Mouse (Mus musculus): ENCODE measurements around the gene Gtpbp4. TPM values are rescaled to one million over a fixed set of nuclear protein-coding genes. Genes with fewer than 3 reads are reported as not detected.

Gtpbp4 gene
- polyA plus RNA-seq (2015; fragmentation: Nextera tagmentation; extraction: Ambion mirVana), result 62.2 and 64.8 TPM in 2 replicates

- H3K27me3 ChIP-seq (ENCODE audit: control insufficient read depth, insufficient read depth, low read length), result no peaks in the 10 kb centered on the region
- peaks cover 4% of the 10 kb centered on the region; the same call in 1 of the 2 replicates for H3K4me1 ChIP-seq (ENCODE audit: control insufficient read depth, insufficient read depth, low read length)
- H3K27ac ChIP-seq (ENCODE audit: low read length), result peak within 1 kb of the TSS; percentile 47
- H3K9me3 ChIP-seq (replicated peaks; ENCODE audit: control insufficient read depth, low read length), result no peaks in the 10 kb centered on the region
- ATAC-seq (ENCODE audit: insufficient read depth, low FRiP score), result peak; percentile 98
- H3K4me2 ChIP-seq (ENCODE audit: low read depth, low read length), result peak within 1 kb of the TSS; percentile 76
- H3K36me3 ChIP-seq (ENCODE audit: control insufficient read depth, insufficient read depth, low read length), result 0 out of 2 replicates have a peak, but pooled peaks cover 3% of the 10 kb centered on the region
- peak within 1 kb of the TSS; percentile 76 for H3K4me3 ChIP-seq (replicated peaks; ENCODE audit: low read length)
- peak within 1 kb of the TSS; percentile 82 for H3K9ac ChIP-seq (ENCODE audit: low read length)
- WGBS, result under 1% methylated on average over 51 of the region's 51 CpGs
Observed at GRCm38 (mm10) chr13:8995990-8996786, at the start of gene Gtpbp4. TSS of gene Gtpbp4 (minus strand) at chr13:8996083.

- no peaks in the 10 kb centered on the region for H3K9me3 ChIP-seq (replicated peaks; ENCODE audit: control insufficient read depth, low read length)
- H3K4me2 ChIP-seq (ENCODE audit: low read depth, low read length), result no peak overlapping the region
- no peak overlapping the region for H3K27ac ChIP-seq (ENCODE audit: low read length)
- WGBS, result 95% methylated on average over 1 of the region's 1 CpGs
- H3K4me1 ChIP-seq (ENCODE audit: control insufficient read depth, insufficient read depth, low read length), result no peaks in the 10 kb centered on the region
- ATAC-seq (ENCODE audit: insufficient read depth, low FRiP score), result no peak
- no peaks in the 10 kb centered on the region for H3K27me3 ChIP-seq (ENCODE audit: control insufficient read depth, insufficient read depth, low read length)
- H3K36me3 ChIP-seq (ENCODE audit: control insufficient read depth, insufficient read depth, low read length), result no peaks in the 10 kb centered on the region
- H3K9ac ChIP-seq (ENCODE audit: low read length), result no peak overlapping the region
- H3K4me3 ChIP-seq (replicated peaks; ENCODE audit: low read length), result no peak overlapping the region
Observed at GRCm38 (mm10) chr13:9044731-9045130, 48.8 kb upstream of the Gtpbp4 start.

GRCm38 (mm10) chr13:9043289-9044049, 47.6 kb upstream of the Gtpbp4 start:
- H3K4me1 ChIP-seq (ENCODE audit: control insufficient read depth, insufficient read depth, low read length), result no peaks in the 10 kb centered on the region
- no peak overlapping the region for H3K4me2 ChIP-seq (ENCODE audit: low read depth, low read length)
- H3K27ac ChIP-seq (ENCODE audit: low read length), result no peak overlapping the region
- H3K9me3 ChIP-seq (replicated peaks; ENCODE audit: control insufficient read depth, low read length), result no peaks in the 10 kb centered on the region
- H3K9ac ChIP-seq (ENCODE audit: low read length), result no peak overlapping the region
- no peak overlapping the region for H3K4me3 ChIP-seq (replicated peaks; ENCODE audit: low read length)
- 28% methylated on average over 3 of the region's 3 CpGs for WGBS
- no peaks in the 10 kb centered on the region for H3K27me3 ChIP-seq (ENCODE audit: control insufficient read depth, insufficient read depth, low read length)
- H3K36me3 ChIP-seq (ENCODE audit: control insufficient read depth, insufficient read depth, low read length), result no peaks in the 10 kb centered on the region
- ATAC-seq (ENCODE audit: insufficient read depth, low FRiP score), result no peak

GRCm38 (mm10) chr13:9040626-9041025, 44.7 kb upstream of the Gtpbp4 start:
- Histone ChIP-seq H3K4me3 (replicated peaks; ENCODE audit: low read length) (no peak overlapping the region), H3K4me2 (ENCODE audit: low read depth, low read length) (no peak overlapping the region), H3K36me3 (ENCODE audit: control insufficient read depth, insufficient read depth, low read length) (no peaks in the 10 kb centered on the region), H3K4me1 (ENCODE audit: control insufficient read depth, insufficient read depth, low read length) (no peaks in the 10 kb centered on the region), H3K27ac (ENCODE audit: low read length) (no peak overlapping the region), H3K9ac (ENCODE audit: low read length) (no peak overlapping the region), H3K9me3 (replicated peaks; ENCODE audit: control insufficient read depth, low read length) (no peaks in the 10 kb centered on the region), H3K27me3 (ENCODE audit: control insufficient read depth, insufficient read depth, low read length) (no peaks in the 10 kb centered on the region)
- ATAC-seq (ENCODE audit: insufficient read depth, low FRiP score), result no peak
- 89% methylated on average over 1 of the region's 1 CpGs for WGBS

GRCm38 (mm10) chr13:9031996-9032661, 36.2 kb upstream of the Gtpbp4 start:
- H3K9me3 ChIP-seq (replicated peaks; ENCODE audit: control insufficient read depth, low read length), result no peaks in the 10 kb centered on the region
- H3K4me3 ChIP-seq (replicated peaks; ENCODE audit: low read length), result no peak overlapping the region
- no peak overlapping the region for H3K4me2 ChIP-seq (ENCODE audit: low read depth, low read length)
- no peak overlapping the region for H3K9ac ChIP-seq (ENCODE audit: low read length)
- H3K4me1 ChIP-seq (ENCODE audit: control insufficient read depth, insufficient read depth, low read length), result no peaks in the 10 kb centered on the region
- no peak for ATAC-seq (ENCODE audit: insufficient read depth, low FRiP score)
- no peak overlapping the region for H3K27ac ChIP-seq (ENCODE audit: low read length)
- H3K27me3 ChIP-seq (ENCODE audit: control insufficient read depth, insufficient read depth, low read length), result no peaks in the 10 kb centered on the region
- H3K36me3 ChIP-seq (ENCODE audit: control insufficient read depth, insufficient read depth, low read length), result no peaks in the 10 kb centered on the region
- WGBS, result 80% methylated on average over 8 of the region's 8 CpGs

- Histone ChIP-seq H3K27me3 (ENCODE audit: control insufficient read depth, insufficient read depth, low read length) (no peaks in the 10 kb centered on the region), H3K27ac (ENCODE audit: low read length) (no peak overlapping the region), H3K36me3 (ENCODE audit: control insufficient read depth, insufficient read depth, low read length) (no peaks in the 10 kb centered on the region), H3K4me2 (ENCODE audit: low read depth, low read length) (no peak overlapping the region), H3K9me3 (replicated peaks; ENCODE audit: control insufficient read depth, low read length) (no peaks in the 10 kb centered on the region), H3K4me3 (replicated peaks; ENCODE audit: low read length) (no peak overlapping the region), H3K9ac (ENCODE audit: low read length) (no peak overlapping the region), H3K4me1 (ENCODE audit: control insufficient read depth, insufficient read depth, low read length) (no peaks in the 10 kb centered on the region)
- ATAC-seq (ENCODE audit: insufficient read depth, low FRiP score), result no peak
- 80% methylated on average over 4 of the region's 4 CpGs for WGBS
Observed at GRCm38 (mm10) chr13:9030364-9030763, 34.5 kb upstream of the Gtpbp4 start.

DNA sequence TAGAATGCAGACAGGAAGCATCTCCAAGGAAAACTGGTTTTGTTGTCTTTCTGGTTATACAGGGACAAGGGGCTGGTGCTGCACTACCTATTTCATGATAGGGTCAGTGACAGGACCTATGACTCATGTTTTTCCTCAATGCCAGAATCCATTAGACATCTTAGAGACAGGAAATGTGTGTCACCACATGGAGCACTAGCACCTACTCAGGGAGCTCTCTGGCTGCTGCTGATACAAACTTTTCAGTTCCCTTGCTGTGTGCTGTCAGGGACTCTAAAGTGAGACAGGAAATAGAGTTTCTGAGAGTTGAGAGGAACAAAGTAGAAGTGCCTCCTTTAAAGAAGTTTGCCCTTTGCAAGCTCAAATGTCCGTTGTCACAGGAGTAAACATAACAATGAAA, 31.4 kb upstream of the Gtpbp4 start:
- 38% methylated on average over 1 of the region's 1 CpGs for WGBS
- no peaks in the 10 kb centered on the region for H3K4me1 ChIP-seq (ENCODE audit: control insufficient read depth, insufficient read depth, low read length)
- H3K9ac ChIP-seq (ENCODE audit: low read length), result no peak overlapping the region
- peak overlapping the region; percentile 52; the same call in 1 of the 2 replicates for H3K27ac ChIP-seq (ENCODE audit: low read length)
- H3K36me3 ChIP-seq (ENCODE audit: control insufficient read depth, insufficient read depth, low read length), result no peaks in the 10 kb centered on the region
- ATAC-seq (ENCODE audit: insufficient read depth, low FRiP score), result no peak
- no peaks in the 10 kb centered on the region for H3K9me3 ChIP-seq (replicated peaks; ENCODE audit: control insufficient read depth, low read length)
- no peak overlapping the region for H3K4me3 ChIP-seq (replicated peaks; ENCODE audit: low read length)
- H3K4me2 ChIP-seq (ENCODE audit: low read depth, low read length), result no peak overlapping the region
- H3K27me3 ChIP-seq (ENCODE audit: control insufficient read depth, insufficient read depth, low read length), result no peaks in the 10 kb centered on the region

- ATAC-seq (ENCODE audit: insufficient read depth, low FRiP score), result peak; percentile 93
- Histone ChIP-seq H3K4me3 (replicated peaks; ENCODE audit: low read length) (no peak overlapping the region), H3K4me2 (ENCODE audit: low read depth, low read length) (no peak overlapping the region), H3K4me1 (ENCODE audit: control insufficient read depth, insufficient read depth, low read length) (no peaks in the 10 kb centered on the region), H3K27me3 (ENCODE audit: control insufficient read depth, insufficient read depth, low read length) (no peaks in the 10 kb centered on the region), H3K36me3 (ENCODE audit: control insufficient read depth, insufficient read depth, low read length) (no peaks in the 10 kb centered on the region), H3K27ac (ENCODE audit: low read length) (peak overlapping the region; percentile 71), H3K9ac (ENCODE audit: low read length) (no peak overlapping the region), H3K9me3 (replicated peaks; ENCODE audit: control insufficient read depth, low read length) (no peaks in the 10 kb centered on the region)
- 50% methylated on average over 1 of the region's 1 CpGs for WGBS
Observed at GRCm38 (mm10) chr13:9022623-9023022, 26.7 kb upstream of the Gtpbp4 start.

DNA sequence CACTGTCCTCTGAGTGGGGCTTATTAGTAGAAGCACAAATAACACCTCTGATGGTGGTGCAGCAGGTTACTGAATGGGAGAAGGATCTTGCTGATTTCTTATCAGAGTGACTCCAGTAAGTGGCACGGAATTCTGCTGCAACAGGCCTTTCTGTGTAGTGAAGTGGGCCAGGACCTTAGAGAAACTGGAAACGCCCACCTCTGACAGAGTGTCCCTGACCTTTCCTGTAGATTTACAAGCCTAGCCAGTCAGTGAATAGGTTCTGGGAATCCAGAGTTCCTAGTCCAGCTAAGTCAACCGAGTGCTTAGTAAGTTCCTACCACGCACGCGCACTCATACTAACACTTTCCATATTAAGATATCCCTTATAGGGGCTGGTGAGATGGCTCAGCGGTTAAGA, 25.7 kb upstream of the Gtpbp4 start:
- WGBS, result 81% methylated on average over 7 of the region's 7 CpGs
- no peak overlapping the region for H3K4me3 ChIP-seq (replicated peaks; ENCODE audit: low read length)
- no peak overlapping the region for H3K4me2 ChIP-seq (ENCODE audit: low read depth, low read length)

More for the DNA sequence above, 25.7 kb upstream of the Gtpbp4 start:
- H3K36me3 ChIP-seq (ENCODE audit: control insufficient read depth, insufficient read depth, low read length), result no peaks in the 10 kb centered on the region
- H3K4me1 ChIP-seq (ENCODE audit: control insufficient read depth, insufficient read depth, low read length), result no peaks in the 10 kb centered on the region
- H3K27ac ChIP-seq (ENCODE audit: low read length), result no peak overlapping the region
- ATAC-seq (ENCODE audit: insufficient read depth, low FRiP score), result no peak
- no peaks in the 10 kb centered on the region; the same call in 1 of the 2 replicates for H3K9me3 ChIP-seq (replicated peaks; ENCODE audit: control insufficient read depth, low read length)
- no peaks in the 10 kb centered on the region for H3K27me3 ChIP-seq (ENCODE audit: control insufficient read depth, insufficient read depth, low read length)
- H3K9ac ChIP-seq (ENCODE audit: low read length), result no peak overlapping the region
